Mouse (Mus musculus) hindbrain, embryonic 16.5 days (tissue): ENCODE data around the gene Gm45753. TPM values are rescaled to one million over a fixed set of nuclear protein-coding genes. Genes with fewer than 3 reads are reported as not detected.

Experiments used
- ATAC-seq: fragments of 200-750 bp; cut with Nextera tagmentation; 2 replicates; pipeline ENCODE4 v1.8.0; 2017; ENCODE audit warnings: moderate TSS enrichment, moderate library complexity
- H3K27ac ChIP-seq: fragments of 300-500 bp; sonication (generic); 2 replicates; pipeline ENCODE4 v1.5.1; 2014; ENCODE audit warnings: low read depth, mild to moderate bottlenecking, control low read depth, low read length, moderate library complexity
- H3K27me3 ChIP-seq: fragments of 300-500 bp; sonication (generic); replicated peaks from 2 replicates; pipeline ENCODE4 v1.6.1; 2014; ENCODE audit warnings: low read length; ENCODE audit not compliant: control insufficient read depth, insufficient read depth
- H3K36me3 ChIP-seq: fragments of 300-500 bp; sonication (generic); 2 replicates; pipeline ENCODE4 v1.6.1; 2014; ENCODE audit warnings: mild to moderate bottlenecking, low read length, moderate library complexity, mixed read lengths; ENCODE audit not compliant: control insufficient read depth, insufficient read depth
- H3K4me1 ChIP-seq: fragments of 300-500 bp; sonication (generic); 2 replicates; pipeline ENCODE4 v1.6.1; 2014; ENCODE audit warnings: low read depth, low read length; ENCODE audit not compliant: control insufficient read depth, insufficient read depth
- H3K4me2 ChIP-seq: fragments of 300-500 bp; sonication (generic); 2 replicates; pipeline ENCODE4 v1.6.1; 2014; ENCODE audit warnings: mild to moderate bottlenecking, low read length, control low read depth, moderate library complexity
- H3K4me3 ChIP-seq: fragments of 300-500 bp; sonication (generic); 2 replicates; pipeline ENCODE4 v1.5.1; 2014; ENCODE audit warnings: mild to moderate bottlenecking, low read length, control low read depth, moderate library complexity
- H3K9ac ChIP-seq: fragments of 300-500 bp; sonication (generic); 2 replicates; pipeline ENCODE4 v1.6.1; 2014; ENCODE audit warnings: low read depth, mild to moderate bottlenecking, control low read depth, low read length, moderate library complexity
- H3K9me3 ChIP-seq: fragments of 300-500 bp; sonication (generic); 2 replicates; pipeline ENCODE4 v1.6.1; 2014; ENCODE audit warnings: mild to moderate bottlenecking, low read length, moderate library complexity; ENCODE audit not compliant: control insufficient read depth
- WGBS: fragments of 180-500 bp; shearing (Covaris S2); extraction: QIAGEN DNeasy Blood & Tissue Kit; methylation state at CpG from one replicate; pipeline ENCODE4 v1.1.7; 2014; 5-methylcytosine and 5-hydroxymethylcytosine counted together
- polyA plus RNA-seq: library from polyadenylated mRNA; unstranded; fragments of >200 nt; fragmentation: Nextera tagmentation; extraction: Ambion mirVana; gene quantifications from 2 replicates; pipeline ENCODE4 v1.2.1, GENCODE M21; 2015

Gene Gm45753
- polyA plus RNA-seq, 1 experiment from 2014 or later = not detected

DNA sequence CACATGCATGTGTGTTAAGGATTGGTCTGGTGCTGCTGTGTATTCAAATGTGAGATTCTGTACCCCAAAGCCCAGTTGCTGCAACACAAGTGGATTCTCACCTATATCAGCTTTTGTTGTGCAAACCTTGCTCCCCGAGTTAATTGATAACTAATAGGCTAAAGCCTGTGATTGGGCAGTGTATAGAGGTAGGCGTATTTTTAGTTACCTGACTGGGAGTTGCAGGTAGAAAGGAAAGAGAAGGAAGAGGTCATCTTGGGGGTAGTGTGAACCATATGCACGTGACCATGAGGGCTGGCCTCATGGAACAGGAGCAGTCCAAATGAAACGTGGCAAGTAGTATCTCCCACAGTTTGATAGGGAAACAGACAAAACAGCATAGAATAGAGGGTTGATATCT is 43.3 kb downstream of the Gm45753 start:
- no peaks in the 10 kb centered on the region for H3K36me3 ChIP-seq
- no peaks in the 10 kb centered on the region for H3K27me3 ChIP-seq
- 92% methylated on average over 4 of the region's 4 CpGs for WGBS
- no peak overlapping the region for H3K4me2 ChIP-seq
- no peak overlapping the region for H3K27ac ChIP-seq
- H3K4me3 ChIP-seq = no peak overlapping the region
- H3K9me3 ChIP-seq = no peaks in the 10 kb centered on the region
- no peak for ATAC-seq
- H3K4me1 ChIP-seq = no peaks in the 10 kb centered on the region
- H3K9ac ChIP-seq = no peak overlapping the region

DNA sequence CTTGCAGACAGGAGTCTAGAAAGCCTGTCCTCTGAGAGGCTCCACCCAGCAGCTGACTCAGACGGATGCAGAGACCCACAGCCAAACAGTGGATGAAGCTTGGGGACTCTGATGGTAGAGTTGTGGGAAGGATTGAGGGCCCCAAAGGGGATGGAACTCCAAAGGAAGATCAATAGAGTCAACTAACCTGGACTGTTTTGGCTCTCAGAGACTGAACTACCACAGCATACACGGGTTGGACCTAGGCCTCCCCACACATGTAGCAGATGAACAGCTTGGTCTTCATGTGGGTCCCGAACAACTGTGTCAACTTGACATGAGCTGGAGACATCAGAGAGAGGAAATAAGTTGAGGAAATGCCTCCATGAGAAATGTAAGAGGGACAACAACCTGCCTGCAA is 45.4 kb downstream of the Gm45753 start:
- Histone ChIP-seq H3K27ac (no peak overlapping the region), H3K4me1 (no peaks in the 10 kb centered on the region), H3K27me3 (no peaks in the 10 kb centered on the region), H3K9me3 (no peaks in the 10 kb centered on the region), H3K36me3 (no peaks in the 10 kb centered on the region), H3K4me3 (no peak overlapping the region), H3K4me2 (no peak overlapping the region), H3K9ac (no peak overlapping the region)
- no peak for ATAC-seq
- WGBS = 91% methylated on average over 3 of the region's 3 CpGs

DNA sequence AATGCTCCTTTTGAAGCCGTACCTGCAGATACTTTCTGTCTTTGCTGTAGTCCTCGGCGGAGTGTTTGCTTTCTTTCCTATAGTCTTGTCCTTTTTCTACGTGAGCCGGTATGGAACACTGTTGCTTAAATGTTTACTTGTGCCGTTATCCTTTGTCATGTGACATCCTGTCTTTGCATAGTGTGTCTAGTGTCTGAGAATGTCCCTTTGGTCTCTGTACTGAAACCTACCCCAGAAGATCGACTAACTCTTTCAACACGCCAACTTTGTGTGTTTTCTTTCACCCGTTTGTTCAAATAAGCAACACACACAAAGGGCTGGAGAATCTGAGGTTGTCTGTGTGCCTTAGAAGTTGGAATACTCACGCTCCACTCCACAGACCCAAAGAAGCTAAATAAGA is 46.3 kb downstream of the Gm45753 start, which contains the start of gene F11:
Gene F11, minus strand, starts transcription at position 112 of the 400 bp plus-strand sequence.
- no peak for ATAC-seq
- H3K9me3 ChIP-seq = no peaks in the 10 kb centered on the region
- no peak within 1 kb of the TSS for H3K4me3 ChIP-seq
- WGBS = 87% methylated on average over 10 of the region's 10 CpGs
- no peaks in the 10 kb centered on the region for H3K4me1 ChIP-seq
- no peaks in the 10 kb centered on the region for H3K27me3 ChIP-seq
- H3K36me3 ChIP-seq = no peaks in the 10 kb centered on the region
- no peak within 1 kb of the TSS for H3K27ac ChIP-seq
- no peak within 1 kb of the TSS for H3K9ac ChIP-seq
- H3K4me2 ChIP-seq = no peak within 1 kb of the TSS

DNA sequence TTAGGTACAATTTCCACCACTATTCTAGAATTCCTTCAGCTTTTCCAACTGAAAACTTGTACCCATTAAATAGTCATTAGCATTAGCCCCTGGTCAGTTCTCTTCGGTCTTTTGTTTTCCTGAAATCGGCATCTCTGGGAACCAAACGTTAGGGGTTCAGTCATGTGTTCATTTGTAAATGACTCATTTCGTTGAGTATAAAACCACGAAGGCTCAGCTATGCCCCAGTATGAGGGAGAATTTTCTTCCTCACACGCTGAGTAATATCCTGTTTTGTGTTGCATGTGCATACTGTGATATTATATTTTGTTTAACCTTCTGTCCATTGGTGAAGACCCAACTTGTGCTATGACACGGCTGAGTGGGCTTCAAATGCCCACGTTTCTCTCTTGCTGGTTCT is 49.8 kb downstream of the Gm45753 start:
- Histone ChIP-seq H3K9ac (no peak overlapping the region), H3K27ac (no peak overlapping the region), H3K4me3 (no peak overlapping the region), H3K9me3 (no peaks in the 10 kb centered on the region), H3K27me3 (no peaks in the 10 kb centered on the region), H3K4me2 (no peak overlapping the region), H3K4me1 (no peaks in the 10 kb centered on the region), H3K36me3 (no peaks in the 10 kb centered on the region)
- 73% methylated on average over 8 of the region's 8 CpGs for WGBS
- ATAC-seq = no peak

DNA sequence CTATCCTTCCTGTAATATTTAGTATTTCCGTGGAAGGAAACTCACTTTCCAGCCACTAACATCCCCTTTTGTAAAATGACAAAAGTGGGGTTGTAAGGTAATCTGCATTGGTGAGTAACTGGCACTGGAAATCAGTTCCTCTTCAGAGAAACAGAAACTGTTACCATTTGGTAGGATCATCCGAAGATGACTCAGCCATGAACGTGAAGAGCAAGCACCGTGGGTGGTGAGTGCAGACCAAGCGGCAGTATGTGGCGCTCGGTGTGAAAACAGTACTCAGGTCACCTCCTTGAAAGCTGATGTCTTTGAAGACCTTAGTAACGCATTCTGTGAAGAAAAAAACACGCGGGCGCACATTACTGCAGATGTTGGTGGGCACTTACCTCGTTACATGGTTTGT is 53.2 kb downstream of the Gm45753 start:
- H3K4me3 ChIP-seq = no peak overlapping the region
- no peaks in the 10 kb centered on the region for H3K4me1 ChIP-seq
- H3K4me2 ChIP-seq = no peak overlapping the region
- 82% methylated on average over 12 of the region's 12 CpGs for WGBS
- H3K27ac ChIP-seq = no peak overlapping the region
- H3K9ac ChIP-seq = no peak overlapping the region
- H3K9me3 ChIP-seq = no peaks in the 10 kb centered on the region
- no peaks in the 10 kb centered on the region for H3K27me3 ChIP-seq
- ATAC-seq = no peak
- no peaks in the 10 kb centered on the region for H3K36me3 ChIP-seq

DNA sequence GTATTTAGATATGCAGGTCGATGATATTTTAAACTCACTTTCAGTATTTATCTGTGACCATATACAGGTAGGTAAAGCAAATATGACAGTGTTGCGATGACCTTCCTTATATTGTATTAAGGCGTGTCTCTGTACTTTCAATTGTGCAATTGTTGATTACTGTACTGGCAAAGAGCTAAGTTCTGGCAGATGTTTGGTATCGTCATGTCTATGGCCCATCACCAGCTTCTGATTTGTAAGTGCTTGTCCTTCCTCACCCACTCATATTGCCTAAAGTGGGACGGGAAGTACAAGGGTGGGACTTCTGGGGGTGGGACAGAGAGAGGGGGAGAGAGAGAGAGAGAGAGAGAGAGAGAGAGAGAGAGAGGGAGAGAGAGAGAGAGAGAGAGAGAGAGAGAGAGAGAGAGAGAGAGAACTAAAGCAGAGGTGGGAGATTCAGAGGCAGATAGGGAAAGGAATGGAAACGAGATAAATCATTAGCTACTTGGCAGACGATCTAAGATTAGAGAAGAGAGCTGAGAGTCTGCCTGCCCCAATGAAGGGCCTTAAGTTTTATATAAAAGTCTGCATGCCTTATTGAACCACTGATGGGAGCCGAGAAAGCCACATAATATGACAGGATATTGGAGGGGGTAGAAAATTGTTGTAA is 53.9 kb downstream of the Gm45753 start:
- ATAC-seq = no peak
- Histone ChIP-seq H3K4me3 (no peak overlapping the region), H3K27me3 (no peaks in the 10 kb centered on the region), H3K4me2 (no peak overlapping the region), H3K9ac (no peak overlapping the region), H3K4me1 (no peaks in the 10 kb centered on the region), H3K9me3 (no peaks in the 10 kb centered on the region), H3K27ac (no peak overlapping the region), H3K36me3 (no peaks in the 10 kb centered on the region)
- WGBS = 88% methylated on average over 8 of the region's 8 CpGs

DNA sequence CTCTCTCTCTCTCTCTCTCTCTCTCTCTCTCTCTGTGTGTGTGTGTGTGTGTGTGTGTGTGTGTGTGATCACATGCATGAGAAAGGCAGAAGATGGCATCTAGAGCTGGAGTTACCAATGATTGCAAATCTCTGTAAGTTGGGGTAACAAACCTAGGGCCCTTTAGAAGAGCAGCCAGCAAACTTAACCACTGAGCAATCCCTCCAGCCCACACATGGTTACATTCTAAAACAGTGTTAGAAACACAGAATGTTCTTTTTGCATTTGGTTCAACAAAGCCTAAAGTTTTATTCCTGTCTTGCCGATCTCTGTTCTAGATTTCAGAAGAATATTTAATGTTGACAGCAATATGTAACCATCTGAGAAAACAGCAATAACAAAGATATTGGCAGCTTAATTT is 54.7 kb downstream of the Gm45753 start:
- H3K4me1 ChIP-seq = no peaks in the 10 kb centered on the region
- ATAC-seq = no peak
- H3K4me3 ChIP-seq = no peak overlapping the region
- no peaks in the 10 kb centered on the region for H3K36me3 ChIP-seq
- no peaks in the 10 kb centered on the region for H3K9me3 ChIP-seq
- no peaks in the 10 kb centered on the region for H3K27me3 ChIP-seq
- no peak overlapping the region for H3K4me2 ChIP-seq
- 100% methylated on average over 1 of the region's 1 CpGs for WGBS
- no peak overlapping the region for H3K27ac ChIP-seq
- H3K9ac ChIP-seq = no peak overlapping the region

DNA sequence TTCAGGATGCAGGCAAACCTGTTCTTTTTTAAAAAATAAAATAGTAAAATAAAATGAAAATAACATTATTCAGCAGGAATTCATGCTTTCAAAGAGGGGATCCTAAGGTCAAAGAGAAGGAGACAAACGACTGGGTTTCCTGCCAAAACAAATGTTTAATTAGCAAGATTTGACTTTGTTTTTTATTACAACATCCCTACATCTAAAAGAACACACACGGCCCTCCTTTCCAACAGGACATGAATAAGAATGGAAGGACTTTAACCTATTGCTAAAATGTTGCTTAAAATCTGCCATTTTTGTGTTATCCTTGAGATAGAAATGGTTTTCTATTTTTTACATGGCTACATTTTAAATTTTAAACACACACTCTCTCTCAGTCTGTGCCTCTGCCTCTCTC is 55.2 kb downstream of the Gm45753 start:
- no peak overlapping the region for H3K27ac ChIP-seq
- no peaks in the 10 kb centered on the region for H3K36me3 ChIP-seq
- H3K9ac ChIP-seq = no peak overlapping the region
- H3K9me3 ChIP-seq = no peaks in the 10 kb centered on the region
- H3K4me2 ChIP-seq = no peak overlapping the region
- H3K4me1 ChIP-seq = no peaks in the 10 kb centered on the region
- H3K27me3 ChIP-seq = no peaks in the 10 kb centered on the region
- H3K4me3 ChIP-seq = no peak overlapping the region
- ATAC-seq = no peak
- 57% methylated on average over 2 of the region's 2 CpGs for WGBS

DNA sequence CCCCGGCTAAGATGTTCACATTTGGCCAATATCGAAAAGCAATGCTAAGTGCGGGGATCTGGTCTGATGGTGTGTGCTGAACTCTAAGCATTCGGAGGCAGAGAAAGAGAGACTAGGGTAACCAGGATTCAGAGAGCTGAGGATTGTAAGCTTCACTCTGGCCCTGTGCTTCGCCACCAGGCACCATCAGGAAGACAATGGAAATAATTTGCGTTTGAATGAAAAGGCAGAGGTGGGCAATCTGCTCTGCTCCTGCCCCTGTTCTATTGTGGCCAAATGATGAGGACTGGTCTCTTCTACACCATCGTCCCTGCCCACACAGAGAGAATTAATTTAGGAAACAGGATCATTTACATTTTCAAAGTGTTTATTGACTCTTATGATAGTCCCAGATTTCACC is 62.0 kb downstream of the Gm45753 start:
- no peak for ATAC-seq
- H3K9me3 ChIP-seq = no peaks in the 10 kb centered on the region
- no peak overlapping the region for H3K4me2 ChIP-seq
- no peaks in the 10 kb centered on the region for H3K36me3 ChIP-seq
- 23% methylated on average over 7 of the region's 7 CpGs for WGBS
- H3K27ac ChIP-seq = no peak overlapping the region
- H3K27me3 ChIP-seq = no peaks in the 10 kb centered on the region
- no peaks in the 10 kb centered on the region for H3K4me1 ChIP-seq
- no peak overlapping the region for H3K4me3 ChIP-seq
- H3K9ac ChIP-seq = no peak overlapping the region

DNA sequence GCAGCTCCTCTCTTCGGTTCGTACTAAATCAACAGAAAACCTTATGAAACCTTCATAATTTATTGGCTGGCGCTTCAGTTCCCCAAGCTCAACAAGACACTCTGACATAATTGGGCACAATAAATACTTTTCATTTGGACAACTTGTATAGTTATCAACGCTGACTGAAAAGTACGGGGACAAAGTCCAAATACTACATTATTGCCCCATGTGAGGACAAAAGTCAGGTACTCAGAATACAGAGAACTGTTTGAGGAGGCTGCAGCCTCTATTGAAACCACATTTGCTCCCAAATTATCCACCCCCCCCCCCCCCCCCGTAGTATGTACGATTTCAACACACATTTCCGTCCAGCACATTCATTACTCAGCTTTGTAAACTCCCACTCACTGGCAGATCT is 68.9 kb downstream of the Gm45753 start:
- H3K4me2 ChIP-seq = no peak overlapping the region
- WGBS = 93% methylated on average over 7 of the region's 8 CpGs
- no peak overlapping the region for H3K4me3 ChIP-seq
- H3K9me3 ChIP-seq = no peaks in the 10 kb centered on the region
- no peaks in the 10 kb centered on the region for H3K4me1 ChIP-seq
- no peak overlapping the region for H3K27ac ChIP-seq
- no peak overlapping the region for H3K9ac ChIP-seq
- no peak for ATAC-seq
- no peaks in the 10 kb centered on the region for H3K36me3 ChIP-seq
- H3K27me3 ChIP-seq = no peaks in the 10 kb centered on the region
